Mouse (Mus musculus) liver, embryonic 13.5 days (tissue): ENCODE measurements around the gene Myog. TPM values are rescaled to one million over a fixed set of nuclear protein-coding genes. Genes with fewer than 3 reads are reported as not detected.

Source experiments
- ATAC-seq: fragments of 200-750 bp; cut with Nextera tagmentation; 2 replicates; pipeline ENCODE4 v1.8.0; 2017; ENCODE audit warnings: low read depth, mild to moderate bottlenecking, moderate number of reproducible peaks, moderate library complexity
- DNase-seq: peaks from one replicate; pipeline ENCODE4 v3.0.0; 2022
- H3K27ac ChIP-seq: fragments of 300-500 bp; sonication (generic); 2 replicates; pipeline ENCODE4 v1.5.1; 2015; ENCODE audit warnings: moderate library complexity, mild to moderate bottlenecking, inconsistent platforms
- H3K27me3 ChIP-seq: fragments of 300-500 bp; sonication (generic); 2 replicates; pipeline ENCODE4 v1.6.1; 2015; ENCODE audit warnings: mild to moderate bottlenecking, inconsistent platforms
- H3K36me3 ChIP-seq: fragments of 300-500 bp; sonication (generic); 2 replicates; pipeline ENCODE4 v1.6.1; 2015; ENCODE audit warnings: mild to moderate bottlenecking, inconsistent platforms
- H3K4me1 ChIP-seq: fragments of 300-500 bp; sonication (generic); replicated peaks from 2 replicates; pipeline ENCODE4 v1.6.1; 2015; ENCODE audit warnings: inconsistent platforms
- H3K4me2 ChIP-seq: fragments of 300-500 bp; sonication (generic); 2 replicates; pipeline ENCODE4 v1.6.1; 2015; ENCODE audit warnings: inconsistent platforms, mild to moderate bottlenecking, moderate library complexity
- H3K4me3 ChIP-seq: fragments of 300-500 bp; sonication (generic); replicated peaks from 2 replicates; pipeline ENCODE4 v1.5.1; 2015; ENCODE audit warnings: mild to moderate bottlenecking, inconsistent platforms
- H3K9ac ChIP-seq: fragments of 300-500 bp; sonication (generic); 2 replicates; pipeline ENCODE4 v1.6.1; 2015; ENCODE audit warnings: mild to moderate bottlenecking, inconsistent platforms
- H3K9me3 ChIP-seq: fragments of 300-500 bp; sonication (generic); replicated peaks from 2 replicates; pipeline ENCODE4 v1.6.1; 2016; ENCODE audit warnings: inconsistent platforms
- WGBS: fragments of 180-500 bp; shearing (Covaris S2); methylation state at CpG from one replicate; pipeline ENCODE4 v1.1.7; 2015; ENCODE audit not compliant: insufficient replicate concordance; 5-methylcytosine and 5-hydroxymethylcytosine counted together
- polyA plus RNA-seq: library from polyadenylated mRNA; unstranded; fragments of >200 nt; fragmentation: Nextera tagmentation; extraction: Ambion mirVana; gene quantifications from 2 replicates; pipeline ENCODE4 v1.2.1, GENCODE M21; 2015

The Myog gene
- polyA plus RNA-seq, 1 experiment from 2014 or later = 4.1 TPM

GRCm38 (mm10) chr1:134304940-134305339, 15.2 kb downstream of the Myog start:
- H3K27ac ChIP-seq = no peak overlapping the region
- H3K36me3 ChIP-seq = no peaks in the 10 kb centered on the region
- H3K4me3 ChIP-seq = no peak overlapping the region
- no peaks in the 10 kb centered on the region for H3K9me3 ChIP-seq
- DNase-seq (no peak), ATAC-seq (no peak)
- WGBS = 74% methylated on average over 9 of the region's 9 CpGs
- H3K27me3 ChIP-seq = peaks cover 8% of the 10 kb centered on the region
- H3K9ac ChIP-seq = no peak overlapping the region
- no peak overlapping the region for H3K4me2 ChIP-seq
- peaks cover 4% of the 10 kb centered on the region for H3K4me1 ChIP-seq

DNA sequence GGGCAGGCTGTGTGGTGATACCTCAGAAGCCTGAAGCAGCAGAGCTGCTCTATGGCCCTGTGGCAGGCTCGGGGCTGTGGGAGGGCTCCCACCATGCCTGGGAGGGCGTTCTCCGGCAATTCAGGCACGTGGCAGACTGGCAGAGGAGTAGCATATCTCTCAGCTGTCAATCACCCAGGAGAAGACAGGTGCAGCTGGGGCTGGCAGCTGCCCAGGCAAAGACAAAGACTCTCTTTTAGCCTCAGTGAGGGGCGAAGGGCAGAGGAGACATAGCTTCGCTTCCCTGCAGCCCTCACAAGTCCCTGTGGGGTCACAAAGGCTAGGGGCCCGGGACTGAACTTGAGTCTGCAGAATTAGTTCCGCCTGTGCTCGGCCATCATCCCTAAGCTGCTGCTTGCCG, 17.6 kb downstream of the Myog start:
- ATAC-seq = no peak

DNA sequence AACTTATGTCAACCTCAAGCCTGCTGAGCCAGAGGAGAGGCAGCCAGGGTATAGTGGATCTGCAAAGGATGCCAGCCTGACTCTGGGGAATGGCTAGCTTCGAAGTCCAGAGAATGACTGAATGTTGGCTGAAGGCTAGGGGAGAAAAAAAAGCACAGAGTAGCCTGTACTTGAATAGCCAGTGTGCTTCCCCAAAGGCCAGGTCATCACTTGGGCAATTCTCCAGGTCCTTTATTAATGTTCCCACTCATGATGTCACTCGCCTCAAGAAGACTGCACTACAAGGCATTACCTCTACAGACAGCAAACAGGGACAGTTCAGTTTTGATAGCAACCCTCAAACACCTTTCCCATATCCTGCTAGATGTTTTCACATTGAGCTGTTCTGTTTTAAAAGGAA, 20.5 kb downstream of the Myog start:
- Histone ChIP-seq H3K4me2 (no peak overlapping the region), H3K9me3 (no peaks in the 10 kb centered on the region), H3K36me3 (no peaks in the 10 kb centered on the region), H3K4me1 (no peaks in the 10 kb centered on the region), H3K9ac (no peak overlapping the region), H3K27me3 (no peaks in the 10 kb centered on the region), H3K4me3 (no peak overlapping the region), H3K27ac (no peak overlapping the region)
- 63% methylated on average over 2 of the region's 2 CpGs for WGBS
- no peak for DNase-seq
- no peak for ATAC-seq

More for the DNA sequence above, 17.6 kb downstream of the Myog start:
- Histone ChIP-seq H3K9ac (no peak overlapping the region), H3K4me3 (no peak overlapping the region), H3K9me3 (no peaks in the 10 kb centered on the region), H3K4me2 (no peak overlapping the region), H3K4me1 (peaks cover 2% of the 10 kb centered on the region), H3K27ac (no peak overlapping the region), H3K36me3 (no peaks in the 10 kb centered on the region), H3K27me3 (no peaks in the 10 kb centered on the region)
- WGBS = 48% methylated on average over 10 of the region's 10 CpGs
- DNase-seq = no peak

- Histone ChIP-seq H3K9ac (no peak overlapping the region), H3K36me3 (no peaks in the 10 kb centered on the region), H3K4me2 (no peak overlapping the region), H3K4me1 (no peaks in the 10 kb centered on the region), H3K27me3 (no peaks in the 10 kb centered on the region), H3K9me3 (no peaks in the 10 kb centered on the region), H3K27ac (no peak overlapping the region), H3K4me3 (no peak overlapping the region)
- ATAC-seq = no peak
- no peak for DNase-seq
- 76% methylated on average over 3 of the region's 3 CpGs for WGBS
These were observed 20.9 kb downstream of the Myog start for GRCm38 (mm10) chr1:134310729-134311128.

- WGBS = 68% methylated on average over 7 of the region's 7 CpGs
- no peak overlapping the region for H3K4me3 ChIP-seq
These were observed 22.0 kb downstream of the Myog start for GRCm38 (mm10) chr1:134311760-134312159.

DNA sequence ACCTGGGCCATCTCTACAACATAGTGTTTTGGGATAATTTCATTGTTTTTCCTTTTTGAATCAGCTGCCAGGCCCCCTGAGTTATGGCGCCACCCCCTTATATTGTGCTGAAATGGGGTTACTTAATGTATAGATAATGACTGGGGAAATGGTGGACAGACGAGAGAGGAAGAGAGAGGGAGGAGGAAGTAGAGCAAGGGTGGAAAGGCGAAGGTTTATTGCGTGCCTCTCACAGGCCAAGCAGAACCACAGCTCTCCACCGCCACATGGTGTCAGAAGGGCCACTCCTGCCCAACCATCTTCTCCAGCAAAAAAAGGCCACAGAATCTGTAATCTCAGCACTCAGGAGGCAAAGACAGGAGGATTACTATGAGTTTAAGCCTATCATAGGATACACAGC, 25.4 kb downstream of the Myog start:
- ATAC-seq (no peak), DNase-seq (no peak)
- Histone ChIP-seq H3K4me1 (no peaks in the 10 kb centered on the region), H3K27ac (no peak overlapping the region), H3K4me3 (no peak overlapping the region), H3K9ac (no peak overlapping the region), H3K9me3 (no peaks in the 10 kb centered on the region), H3K4me2 (no peak overlapping the region), H3K36me3 (no peaks in the 10 kb centered on the region), H3K27me3 (no peaks in the 10 kb centered on the region)
- WGBS = 51% methylated on average over 5 of the region's 5 CpGs

More at GRCm38 (mm10) chr1:134311760-134312159, 22.0 kb downstream of the Myog start:
- DNase-seq = no peak
- Histone ChIP-seq H3K9me3 (no peaks in the 10 kb centered on the region), H3K4me1 (no peaks in the 10 kb centered on the region), H3K36me3 (no peaks in the 10 kb centered on the region), H3K4me2 (no peak overlapping the region), H3K27ac (no peak overlapping the region), H3K27me3 (no peaks in the 10 kb centered on the region), H3K9ac (no peak overlapping the region)
- no peak for ATAC-seq

GRCm38 (mm10) chr1:134316361-134316760, 26.6 kb downstream of the Myog start:
- 76% methylated on average over 9 of the region's 9 CpGs for WGBS
- H3K36me3 ChIP-seq = no peaks in the 10 kb centered on the region
- DNase-seq = no peak
- H3K27ac ChIP-seq = no peak overlapping the region
- H3K9me3 ChIP-seq = no peaks in the 10 kb centered on the region
- no peak for ATAC-seq
- no peaks in the 10 kb centered on the region for H3K4me1 ChIP-seq
- H3K9ac ChIP-seq = no peak overlapping the region
- H3K4me2 ChIP-seq = no peak overlapping the region
- no peaks in the 10 kb centered on the region for H3K27me3 ChIP-seq
- H3K4me3 ChIP-seq = no peak overlapping the region

DNA sequence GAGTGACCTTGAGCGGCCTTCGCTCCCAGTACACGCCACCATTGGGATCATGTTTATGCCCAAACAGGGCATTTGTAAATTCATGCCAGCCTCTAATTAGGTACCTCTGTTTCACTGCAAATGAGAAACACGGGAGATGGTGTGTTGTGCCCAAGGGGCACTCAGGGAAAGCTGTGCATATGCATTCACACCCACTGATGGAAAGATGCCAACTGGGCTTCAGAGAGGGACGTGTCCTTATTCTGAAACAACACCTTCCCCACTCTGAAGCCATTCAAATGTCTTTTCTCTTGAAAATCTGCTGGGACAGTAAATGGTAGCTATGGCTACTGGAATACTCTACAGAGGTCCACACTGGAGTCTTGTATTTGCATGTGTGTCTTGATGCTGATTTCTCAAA, 28.5 kb downstream of the Myog start:
- DNase-seq (no peak), ATAC-seq (no peak)
- Histone ChIP-seq H3K4me2 (no peak overlapping the region), H3K9ac (no peak overlapping the region), H3K27ac (no peak overlapping the region), H3K9me3 (no peaks in the 10 kb centered on the region), H3K36me3 (no peaks in the 10 kb centered on the region), H3K27me3 (no peaks in the 10 kb centered on the region), H3K4me1 (no peaks in the 10 kb centered on the region), H3K4me3 (no peak overlapping the region)
- 70% methylated on average over 5 of the region's 5 CpGs for WGBS

DNA sequence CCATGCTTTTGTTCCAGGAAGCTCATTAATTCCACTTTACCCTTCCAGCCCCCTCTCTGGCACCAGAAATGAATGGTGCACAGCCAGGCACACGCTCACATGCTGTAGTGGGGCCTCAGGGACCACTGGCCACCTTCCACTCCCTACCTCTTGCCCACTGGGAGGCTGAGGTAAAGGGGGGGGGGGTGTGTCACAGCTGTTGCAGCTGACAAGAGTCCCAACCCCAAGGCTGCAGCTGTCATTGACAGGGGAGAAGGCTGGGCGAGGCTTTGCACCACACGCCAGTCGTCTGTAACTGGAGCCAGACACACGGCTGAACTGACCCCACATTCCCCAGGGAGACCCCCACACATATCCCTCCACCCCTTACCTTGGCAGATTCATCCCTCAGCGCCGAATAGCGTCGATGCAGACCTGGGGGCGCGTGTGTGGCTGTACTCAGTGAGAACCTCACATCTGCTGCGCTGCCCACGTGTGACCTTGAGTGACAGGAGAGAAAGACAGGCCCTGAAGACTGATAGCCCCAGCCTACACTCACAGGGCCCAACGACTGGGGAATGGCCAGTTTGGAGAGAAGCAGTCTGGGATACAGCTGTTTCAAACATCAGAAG, 31.0 kb downstream of the Myog start:
- Histone ChIP-seq H3K27ac (no peak overlapping the region), H3K36me3 (no peaks in the 10 kb centered on the region), H3K27me3 (no peaks in the 10 kb centered on the region), H3K4me1 (no peaks in the 10 kb centered on the region), H3K9me3 (no peaks in the 10 kb centered on the region), H3K4me2 (no peak overlapping the region), H3K4me3 (no peak overlapping the region), H3K9ac (no peak overlapping the region)
- WGBS = 54% methylated on average over 14 of the region's 14 CpGs
- DNase-seq (no peak), ATAC-seq (no peak)

- H3K36me3 ChIP-seq = no peaks in the 10 kb centered on the region
- H3K27ac ChIP-seq = no peak overlapping the region
- H3K27me3 ChIP-seq = no peaks in the 10 kb centered on the region
- H3K9me3 ChIP-seq = no peaks in the 10 kb centered on the region
- DNase-seq (no peak), ATAC-seq (no peak)
- WGBS = 63% methylated on average over 6 of the region's 6 CpGs
- no peak overlapping the region for H3K4me2 ChIP-seq
- no peak overlapping the region for H3K9ac ChIP-seq
- H3K4me3 ChIP-seq = no peak overlapping the region
- H3K4me1 ChIP-seq = no peaks in the 10 kb centered on the region
These were observed 32.8 kb downstream of the Myog start for GRCm38 (mm10) chr1:134322591-134322990.

GRCm38 (mm10) chr1:134326841-134327346, 37.1 kb downstream of the Myog start:
- DNase-seq (no peak), ATAC-seq (no peak)
- no peaks in the 10 kb centered on the region for H3K9me3 ChIP-seq
- no peak overlapping the region for H3K9ac ChIP-seq
- 80% methylated on average over 12 of the region's 12 CpGs for WGBS
- no peak overlapping the region for H3K27ac ChIP-seq
- no peak overlapping the region for H3K4me3 ChIP-seq
- no peaks in the 10 kb centered on the region for H3K4me1 ChIP-seq
- no peaks in the 10 kb centered on the region for H3K36me3 ChIP-seq
- no peaks in the 10 kb centered on the region for H3K27me3 ChIP-seq
- H3K4me2 ChIP-seq = no peak overlapping the region

- DNase-seq (peak; percentile 46), ATAC-seq (no peak)
- Histone ChIP-seq H3K4me3 (no peak overlapping the region), H3K36me3 (no peaks in the 10 kb centered on the region), H3K4me1 (peaks cover 29% of the 10 kb centered on the region), H3K27ac (no peak overlapping the region), H3K4me2 (no peak overlapping the region), H3K27me3 (no peaks in the 10 kb centered on the region), H3K9me3 (no peaks in the 10 kb centered on the region), H3K9ac (no peak overlapping the region)
- WGBS = 39% methylated on average over 20 of the region's 20 CpGs
These were observed 42.3 kb downstream of the Myog start for GRCm38 (mm10) chr1:134331879-134332635.
